Mouse (Mus musculus) heart, postnatal 36 days (tissue): ENCODE data around the gene Enox1. TPM values are rescaled to one million over a fixed set of nuclear protein-coding genes. Genes with fewer than 3 reads are reported as not detected.

ENCODE experiments used
- DNase-seq, 2 experiments: peaks; one replicate each; pipeline ENCODE4 v3.0.0; 2021 to 2022
- intact Hi-C: fragments of 180-260 bp; cut with DNase I; formaldehyde crosslinking; loops from one replicate; pipeline ENCODE4 v1.15.1; 2025
- total RNA-seq, 2 experiments: library from RNA; stranded (reverse); gene quantifications; 2 replicates each; pipeline ENCODE4 v1.2.3; 2021

Enox1 gene
- total RNA-seq, 2 experiments from 2014 or later: 0.94 to 1.0 TPM

DNA sequence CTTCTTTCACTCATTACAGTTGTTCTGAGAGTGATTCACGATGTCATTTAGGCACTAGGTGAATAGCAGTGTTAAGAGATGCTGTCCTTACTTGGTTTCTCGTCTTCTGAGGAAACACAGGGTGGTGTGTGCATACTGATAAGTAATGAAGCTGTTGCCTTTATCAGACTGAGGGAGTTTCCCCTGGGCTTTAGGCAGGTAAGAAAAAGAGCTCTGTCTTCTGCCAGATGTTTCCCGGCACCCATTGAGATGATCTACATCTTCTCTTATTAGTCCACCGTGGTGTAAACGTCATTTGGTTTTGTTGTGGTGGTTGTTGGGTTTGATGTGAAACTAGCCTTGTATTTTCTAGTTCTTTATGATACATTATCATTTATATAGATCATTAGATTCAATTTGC lies 392.4 kb downstream of the Enox1 start:
- DNase-seq: no peak
- intact Hi-C loops: loop anchor here (5.0 kb wide), 1 partner anchor 407 kb away; no protein-coding TSS in a partner anchor

GRCm38 (mm10) chr14:77557446-77558070 lies 401.0 kb downstream of the Enox1 start:
- DNase-seq: no peak
- intact Hi-C loops: no loop called here

DNA sequence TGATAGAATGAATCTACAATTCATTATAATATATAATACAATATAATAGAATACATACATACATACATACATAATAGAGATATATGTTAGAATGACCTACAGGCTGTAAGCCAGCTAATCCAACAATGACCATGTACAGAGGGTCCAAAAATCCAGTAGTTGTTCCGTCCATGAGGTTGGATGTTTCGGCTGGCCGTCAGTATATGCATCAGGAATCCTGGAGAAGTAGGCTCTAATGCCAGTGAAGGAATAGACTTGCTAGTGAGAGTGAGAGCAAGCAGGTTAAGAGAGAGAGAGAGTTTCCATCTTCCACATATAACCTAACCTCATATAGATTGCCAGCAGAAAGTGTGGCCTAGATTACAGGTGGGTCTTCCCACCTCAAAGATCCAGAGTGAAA lies 402.3 kb downstream of the Enox1 start:
- DNase-seq: no peak
- intact Hi-C loops: no loop called here

GRCm38 (mm10) chr14:77559792-77560191 lies 403.2 kb downstream of the Enox1 start:
- intact Hi-C loops: no loop called here
- DNase-seq: no peak

- no peak for DNase-seq
- intact Hi-C loops: no loop called here
Measured at GRCm38 (mm10) chr14:77561808-77562583, 405.4 kb downstream of the Enox1 start.

- no peak for DNase-seq
- intact Hi-C loops: no loop called here
Measured at GRCm38 (mm10) chr14:77563922-77564321, 407.4 kb downstream of the Enox1 start.

DNA sequence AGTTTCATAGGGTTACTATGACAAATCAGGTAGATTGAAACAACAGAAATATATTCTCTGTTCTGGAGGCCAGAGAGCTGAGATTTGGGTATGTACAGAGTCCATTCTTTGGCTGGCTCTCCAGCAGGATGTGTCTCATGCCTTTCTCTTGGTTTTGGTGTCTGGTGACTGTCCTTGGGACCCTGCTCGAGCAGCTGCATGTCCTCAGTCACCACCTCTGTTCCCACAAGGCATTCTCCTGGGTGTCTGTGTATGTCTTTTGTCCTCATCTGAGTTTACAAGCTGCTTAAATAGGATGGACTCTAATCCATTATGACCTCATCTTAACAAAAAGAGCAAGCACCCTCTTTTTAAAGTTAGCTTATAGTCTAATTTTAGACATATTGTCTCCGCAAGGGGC lies 410.6 kb downstream of the Enox1 start:
- DNase-seq: no peak
- intact Hi-C loops: no loop called here

DNA sequence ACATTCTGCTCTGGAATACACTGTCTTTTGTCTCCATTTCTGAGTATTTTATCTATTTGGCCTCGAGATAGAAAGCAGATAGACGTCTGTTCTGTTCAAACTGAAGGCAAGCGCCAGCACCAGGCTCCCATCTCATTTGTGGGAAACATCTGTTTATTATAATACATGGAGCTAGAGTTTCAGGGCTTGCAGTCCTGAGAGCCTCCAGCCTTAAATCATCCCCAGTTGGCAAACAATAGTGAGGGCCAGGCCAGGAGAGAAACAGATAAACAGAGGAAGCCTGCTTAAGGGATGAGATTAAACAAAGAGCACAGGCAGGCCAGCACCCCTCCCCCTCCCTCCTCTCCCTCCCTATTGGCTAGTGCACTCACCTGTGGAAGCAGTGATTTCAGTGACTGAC lies 417.9 kb downstream of the Enox1 start:
- DNase-seq: no peak
- intact Hi-C loops: no loop called here

DNA sequence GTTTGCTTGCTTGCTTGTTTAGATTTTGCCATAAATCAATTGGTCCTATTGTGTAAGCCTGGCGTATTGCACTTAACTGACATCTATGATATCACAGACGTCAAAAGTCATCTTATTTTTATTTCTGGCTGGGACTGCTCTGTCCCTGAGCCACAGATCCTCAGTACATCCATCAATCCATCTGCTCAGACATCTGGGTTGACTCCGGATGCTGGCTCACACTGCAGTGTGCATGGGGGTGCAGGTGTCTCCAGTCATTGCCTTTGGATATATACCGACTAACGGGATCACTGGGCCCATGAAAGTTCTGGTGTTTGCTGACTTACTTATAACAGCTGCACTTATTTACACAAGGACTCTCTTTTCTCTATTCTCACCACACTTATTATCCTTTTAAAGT lies 419.8 kb downstream of the Enox1 start:
- no peak for DNase-seq
- intact Hi-C loops: no loop called here

DNA sequence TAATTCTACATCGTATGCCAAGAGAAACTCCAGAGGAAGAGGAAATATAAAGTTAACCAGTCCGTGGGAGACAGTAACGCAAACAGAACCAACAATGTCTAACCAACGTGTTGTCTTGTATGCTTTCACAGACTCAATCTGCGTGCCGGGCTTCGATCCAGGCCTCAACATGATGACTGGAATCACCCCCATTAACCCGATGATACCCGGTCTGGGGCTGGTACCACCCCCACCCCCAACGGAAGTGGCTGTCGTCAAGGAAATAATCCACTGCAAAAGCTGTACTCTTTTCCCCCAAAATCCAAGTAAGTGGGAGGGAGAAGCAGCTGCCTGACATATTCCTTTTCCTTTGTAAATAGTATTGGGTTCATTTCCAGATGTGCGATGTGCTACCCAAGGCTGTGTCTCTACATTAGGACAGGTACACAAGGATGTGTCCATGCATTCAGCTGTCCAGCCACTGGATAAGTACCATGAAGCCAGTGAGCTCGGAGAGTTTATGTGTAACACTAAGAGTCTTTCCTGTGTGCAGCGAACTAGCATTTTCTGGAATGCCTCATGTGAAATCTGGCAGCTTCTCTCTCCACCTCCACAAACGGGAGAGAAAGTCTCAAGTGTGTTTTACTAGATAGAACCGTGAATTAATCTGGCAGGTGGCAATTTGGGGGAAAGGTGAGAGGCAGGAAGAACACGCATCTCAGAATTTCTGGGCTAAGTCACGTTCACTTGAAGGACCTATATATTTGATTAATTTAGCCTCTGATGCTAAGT lies 421.1 kb downstream of the Enox1 start:
- DNase-seq: no peak
- intact Hi-C loops: no loop called here

GRCm38 (mm10) chr14:77578355-77578754 lies 421.8 kb downstream of the Enox1 start:
- intact Hi-C loops: no loop called here
- DNase-seq: no peak

GRCm38 (mm10) chr14:77580106-77580936 lies 423.8 kb downstream of the Enox1 start:
- no peak for DNase-seq
- intact Hi-C loops: no loop called here

DNA sequence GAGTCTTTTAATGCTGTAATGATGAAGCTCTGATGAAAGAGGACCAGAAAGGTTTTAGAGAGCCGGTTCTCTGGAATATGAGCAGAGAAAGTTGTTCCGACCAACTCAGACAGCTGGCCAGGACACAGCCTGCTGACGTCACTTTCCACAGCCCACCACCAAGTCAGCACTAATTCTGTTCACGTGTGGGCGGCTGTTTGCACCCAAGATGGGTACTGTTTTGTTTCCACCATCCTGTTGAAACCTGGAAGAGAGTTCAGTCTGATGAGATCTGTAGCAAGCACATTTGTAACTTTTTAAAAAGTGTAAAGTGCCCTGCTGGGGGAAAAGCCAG lies 424.3 kb downstream of the Enox1 start:
- no peak for DNase-seq
- intact Hi-C loops: no loop called here

- intact Hi-C loops: no loop called here
- no peak for DNase-seq
Measured at GRCm38 (mm10) chr14:77581616-77582015, 425.1 kb downstream of the Enox1 start.

DNA sequence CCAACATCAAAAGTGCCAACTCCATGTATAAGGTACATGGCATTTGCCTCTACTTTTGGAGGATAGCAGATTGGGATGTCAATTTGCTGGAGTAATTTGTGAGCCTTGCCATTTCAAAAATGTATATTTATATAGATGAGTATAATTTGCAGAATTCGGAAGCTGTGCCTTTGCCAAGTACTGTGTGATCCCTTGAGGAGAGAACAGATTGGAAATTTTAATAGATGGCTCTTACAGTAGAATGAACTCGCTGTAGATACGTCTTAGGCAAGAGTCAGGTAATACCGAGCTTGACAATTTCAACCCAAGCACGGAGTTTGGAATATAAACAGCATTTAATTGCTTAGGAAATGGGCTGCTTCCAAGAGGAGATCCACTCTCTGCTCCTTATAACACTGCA lies 427.9 kb downstream of the Enox1 start:
- no peak for DNase-seq
- intact Hi-C loops: no loop called here

- peak; percentile 14 to 23 for DNase-seq
- intact Hi-C loops: no loop called here
Measured at GRCm38 (mm10) chr14:77585031-77585800, 428.7 kb downstream of the Enox1 start.

GRCm38 (mm10) chr14:77586033-77586432 lies 429.5 kb downstream of the Enox1 start:
- peak in 1 of 2 experiments; percentile 11 for DNase-seq

GRCm38 (mm10) chr14:77587182-77587581 lies 430.6 kb downstream of the Enox1 start:
- DNase-seq: no peak
- intact Hi-C loops: no loop called here

More at GRCm38 (mm10) chr14:77586033-77586432, 429.5 kb downstream of the Enox1 start:
- intact Hi-C loops: no loop called here

- intact Hi-C loops: loop anchor here (5.0 kb wide), 1 partner anchor 91 kb away; no protein-coding TSS in a partner anchor
- DNase-seq: no peak
Measured at GRCm38 (mm10) chr14:77593136-77593838, 436.7 kb downstream of the Enox1 start.
